Mouse (Mus musculus) olfactory bulb, adult 2 months (tissue): ENCODE data around the gene Lmna. TPM values are rescaled to one million over a fixed set of nuclear protein-coding genes. Genes with fewer than 3 reads are reported as not detected.

ENCODE experiments used
- H3K27ac ChIP-seq: fragments of 200-500 bp; 2 replicates; pipeline ENCODE4 v1.5.1; 2012; ENCODE audit warnings: low read depth, low read length; ENCODE audit not compliant: insufficient read depth
- H3K4me1 ChIP-seq: fragments of 200-500 bp; 2 replicates; pipeline ENCODE4 v1.6.1; 2012; ENCODE audit warnings: low read length; ENCODE audit not compliant: control insufficient read depth, insufficient read depth
- H3K4me3 ChIP-seq: fragments of 200-500 bp; 2 replicates; pipeline ENCODE4 v1.5.1; 2012; ENCODE audit warnings: mild to moderate bottlenecking, low read depth, low read length, moderate library complexity; ENCODE audit not compliant: insufficient read depth
- CTCF ChIP-seq: fragments of 200-500 bp; IDR thresholded peaks from 2 replicates; pipeline ENCODE4 v1.5.1; 2012; ENCODE audit warnings: low read depth, mild to moderate bottlenecking, low read length, moderate library complexity; ENCODE audit not compliant: insufficient read depth
- POLR2A ChIP-seq: fragments of 200-500 bp; IDR thresholded peaks from 2 replicates; pipeline ENCODE4 v1.6.1; 2012; ENCODE audit warnings: mild to moderate bottlenecking, low read depth, low read length, moderate library complexity; ENCODE audit not compliant: insufficient read depth
- WGBS: fragments of 180-500 bp; shearing (Covaris S2); methylation state at CpG from one replicate; pipeline ENCODE4 v1.1.7; 2018; 5-methylcytosine and 5-hydroxymethylcytosine counted together
- polyA plus RNA-seq: library from polyadenylated mRNA; stranded (reverse); fragments of >200 nt; gene quantifications from 2 replicates; pipeline ENCODE4 v1.2.4, GENCODE M21; 2012; ENCODE audit warnings: low replicate concordance; ENCODE audit not compliant: missing spikeins, insufficient read depth, insufficient read length

The Lmna gene
- polyA plus RNA-seq, 1 experiment = not detected

GRCm38 (mm10) chr3:88505081-88505480, 4.7 kb downstream of the Lmna start:
- TF ChIP-seq POLR2A (no peak), CTCF (no peak)
- WGBS = 46% methylated on average over 6 of the region's 6 CpGs

DNA sequence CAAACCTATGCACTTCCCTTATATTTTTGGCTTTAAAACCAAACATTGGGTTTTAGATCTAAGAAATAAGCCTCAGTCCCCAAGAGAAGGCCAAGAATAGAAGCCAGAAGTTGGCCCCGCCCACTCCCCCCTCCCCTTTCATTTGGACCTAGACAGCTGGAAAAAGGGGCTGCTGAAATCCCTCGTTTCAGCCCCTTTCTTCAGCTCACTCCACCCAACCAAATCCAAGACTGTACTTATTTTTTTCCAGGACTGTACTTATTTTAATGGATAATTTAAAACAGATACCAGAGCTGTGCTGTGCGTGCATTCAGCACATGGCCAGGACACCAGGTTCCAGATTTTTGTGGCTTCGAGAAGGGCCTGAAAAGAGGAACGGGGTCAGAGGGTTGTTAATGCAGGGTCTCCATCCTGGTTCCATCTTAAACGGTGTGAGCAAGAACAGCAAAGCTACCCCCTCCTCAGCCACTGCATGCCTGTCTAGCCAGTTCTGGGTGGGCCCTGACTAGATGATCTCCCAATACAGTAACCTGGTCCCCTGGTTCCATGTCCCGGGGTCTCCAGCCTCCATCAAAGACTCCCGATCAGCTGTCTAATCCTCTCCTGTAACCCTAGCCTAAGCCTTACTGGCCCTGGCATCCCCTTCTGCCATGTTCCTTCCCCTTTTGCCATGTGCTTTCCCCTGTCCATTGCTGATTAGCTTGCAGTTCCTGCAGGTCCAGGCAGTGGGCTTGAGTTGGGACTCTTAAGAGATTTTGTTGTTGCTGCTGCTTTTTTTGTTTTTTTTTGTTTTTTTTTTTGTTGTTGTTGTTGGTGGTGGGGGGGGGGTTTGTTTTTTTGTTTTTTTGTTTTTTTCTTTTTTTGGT, 5.6 kb downstream of the Lmna start:
- H3K4me3 ChIP-seq = no peak overlapping the region
- TF ChIP-seq CTCF (no peak), POLR2A (no peak)
- peaks cover 37% of the 10 kb centered on the region for H3K4me1 ChIP-seq
- 35% methylated on average over 8 of the region's 8 CpGs for WGBS
- peak overlapping the region; percentile 74 for H3K27ac ChIP-seq

More at GRCm38 (mm10) chr3:88505081-88505480, 4.7 kb downstream of the Lmna start:
- H3K27ac ChIP-seq = no peak overlapping the region
- H3K4me1 ChIP-seq = peaks cover 43% of the 10 kb centered on the region
- H3K4me3 ChIP-seq = no peak overlapping the region

DNA sequence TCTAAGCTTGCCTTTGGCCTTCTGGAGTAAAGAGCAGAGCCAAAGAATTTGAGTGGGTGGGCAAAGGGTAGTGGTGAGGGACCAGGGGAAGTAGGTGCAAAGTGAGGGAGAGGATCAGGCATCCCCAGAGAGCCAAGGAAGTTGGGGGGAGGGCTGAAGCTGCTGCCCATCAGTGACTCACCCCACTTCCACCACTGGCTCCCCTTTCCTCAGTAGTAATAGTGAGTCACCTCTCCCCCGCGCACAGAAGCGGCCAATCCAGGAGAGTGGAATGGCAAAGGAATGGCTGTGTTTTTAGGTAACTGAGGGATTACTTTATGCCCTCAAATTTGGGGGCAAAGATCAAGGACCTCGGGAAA, 6.3 kb downstream of the Lmna start:
- Histone ChIP-seq H3K4me1 (peaks cover 37% of the 10 kb centered on the region), H3K27ac (peak overlapping the region; percentile 74), H3K4me3 (peak overlapping the region; percentile 63)
- WGBS = 10% methylated on average over 4 of the region's 4 CpGs
- TF ChIP-seq POLR2A (no peak), CTCF (no peak)

- H3K4me1 ChIP-seq = peaks cover 37% of the 10 kb centered on the region
- peak overlapping the region; percentile 74 for H3K27ac ChIP-seq
- WGBS = under 1% methylated on average over 55 of the region's 55 CpGs
- peak overlapping the region; percentile 63 for H3K4me3 ChIP-seq
- peak; percentile 97 for TF ChIP-seq POLR2A
- TF ChIP-seq CTCF = no peak
Measured at GRCm38 (mm10) chr3:88502641-88503504, 6.9 kb downstream of the Lmna start.

DNA sequence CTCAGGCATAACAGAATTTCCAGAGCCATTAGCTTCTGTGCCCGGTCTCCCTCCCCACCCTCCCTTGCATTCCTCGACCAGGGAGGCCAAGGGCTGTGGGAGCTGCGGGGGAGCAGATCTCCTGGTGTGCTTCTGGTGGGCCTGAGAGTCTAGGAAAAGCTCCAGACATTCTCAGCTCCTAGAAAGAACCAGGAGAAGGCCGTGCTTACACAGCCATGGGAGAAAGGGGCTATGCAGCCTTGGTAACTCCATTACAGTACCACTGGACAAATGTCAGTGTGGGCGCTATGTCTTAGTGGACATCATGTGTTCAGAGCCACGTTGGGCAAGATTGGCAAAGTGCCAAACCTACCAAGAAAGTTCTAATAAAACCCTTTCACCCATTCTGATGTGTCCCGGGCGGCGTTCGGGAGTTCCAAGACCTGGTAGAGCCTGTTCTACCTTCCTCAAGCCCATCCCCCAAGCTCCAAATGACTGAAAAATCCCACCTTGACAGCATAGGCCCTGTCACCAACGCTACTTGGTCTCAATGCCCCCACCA, 7.7 kb downstream of the Lmna start:
- TF ChIP-seq CTCF = no peak
- TF ChIP-seq POLR2A = no peak
- H3K4me1 ChIP-seq = peaks cover 37% of the 10 kb centered on the region
- peak overlapping the region; percentile 63 for H3K4me3 ChIP-seq
- no peak overlapping the region for H3K27ac ChIP-seq
- WGBS = 8% methylated on average over 11 of the region's 11 CpGs

DNA sequence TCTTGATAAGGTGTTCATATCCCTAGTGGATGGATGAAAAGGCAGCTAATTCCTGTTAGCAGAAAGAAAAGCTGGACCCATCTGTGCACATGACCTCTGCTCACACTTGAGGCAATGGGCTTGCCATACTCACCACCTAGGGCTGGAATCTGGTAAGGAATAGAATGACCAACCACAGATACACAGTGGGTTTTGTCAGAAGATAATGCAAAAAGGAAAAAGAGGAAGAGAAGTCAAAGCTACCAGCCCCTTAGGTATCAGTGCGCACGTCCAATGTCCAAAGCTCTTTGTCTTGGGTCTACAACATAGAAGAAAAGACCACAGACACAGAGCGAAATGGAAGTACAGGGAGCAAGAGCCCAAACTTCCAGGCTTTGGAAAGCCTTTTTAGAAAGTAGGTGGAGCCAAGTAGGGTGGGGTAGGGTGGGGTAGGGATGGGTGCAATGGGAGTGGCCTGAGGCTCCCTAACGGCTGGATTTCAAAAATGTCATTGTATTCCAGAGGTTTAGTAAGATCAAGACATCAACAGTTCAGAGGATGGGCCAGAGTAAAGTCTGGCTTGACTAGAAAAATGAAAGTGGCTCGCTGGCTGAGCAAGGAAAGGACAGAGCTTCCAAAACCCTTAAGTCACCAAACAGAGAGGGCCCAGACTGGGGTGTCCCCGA, 8.3 kb downstream of the Lmna start:
- Histone ChIP-seq H3K27ac (no peak overlapping the region), H3K4me1 (peaks cover 37% of the 10 kb centered on the region), H3K4me3 (peak overlapping the region; percentile 63)
- WGBS = 46% methylated on average over 6 of the region's 6 CpGs
- TF ChIP-seq CTCF (no peak), POLR2A (no peak)

GRCm38 (mm10) chr3:88500655-88501365, 8.9 kb downstream of the Lmna start:
- H3K27ac ChIP-seq = no peak overlapping the region
- H3K4me3 ChIP-seq = no peak overlapping the region
- no peak for TF ChIP-seq CTCF
- TF ChIP-seq POLR2A = no peak
- WGBS = 45% methylated on average over 4 of the region's 4 CpGs
- H3K4me1 ChIP-seq = peaks cover 38% of the 10 kb centered on the region

- WGBS = 62% methylated on average over 7 of the region's 7 CpGs
Measured at GRCm38 (mm10) chr3:88500087-88500486, 9.7 kb downstream of the Lmna start.

More at GRCm38 (mm10) chr3:88500087-88500486, 9.7 kb downstream of the Lmna start:
- TF ChIP-seq POLR2A = no peak
- Histone ChIP-seq H3K4me1 (peaks cover 39% of the 10 kb centered on the region), H3K4me3 (no peak overlapping the region), H3K27ac (no peak overlapping the region)
